9 mouse cellular contexts compared by ENCODE assay signal in the genomic region with DNA sequence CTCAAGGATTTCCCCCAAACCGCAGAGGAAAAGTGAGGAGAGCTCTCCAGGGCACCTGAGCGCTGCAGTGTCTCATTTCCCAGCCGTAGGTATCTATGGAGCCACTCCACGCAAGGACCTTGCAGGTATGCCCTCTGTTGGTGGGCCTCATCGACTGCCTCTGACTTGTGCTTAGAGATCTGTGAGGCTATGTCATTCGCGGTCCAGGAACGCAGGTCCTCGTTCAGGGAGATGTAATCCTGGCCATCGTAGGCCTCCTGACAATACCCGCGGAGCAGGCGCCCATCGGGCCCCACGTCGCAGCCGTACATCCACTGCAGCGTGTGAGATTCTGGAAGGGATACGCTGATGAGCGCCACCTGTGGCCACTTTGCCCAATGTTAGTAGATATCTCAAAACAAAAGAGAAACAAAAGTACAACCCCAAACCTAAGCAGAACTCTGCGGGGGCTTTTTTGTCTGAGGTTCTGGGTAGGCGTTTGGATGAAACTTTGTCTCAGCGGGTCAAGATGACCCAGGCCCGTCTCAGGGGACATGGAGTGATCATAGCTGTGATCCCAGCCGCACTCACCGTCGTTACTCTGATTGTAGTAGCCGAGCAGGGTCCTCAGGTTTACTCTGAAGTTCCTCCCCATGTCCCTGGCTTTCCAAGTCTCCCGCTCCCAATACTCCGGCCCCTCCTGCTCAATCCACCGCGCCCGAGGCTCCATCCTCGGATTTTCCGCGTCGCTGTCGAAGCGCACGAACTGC. TPM values are rescaled to one million over a fixed set of nuclear protein-coding genes. Genes with fewer than 3 reads are reported as not detected.
DNase-seq lines count a peak whose midpoint lies in the region; ATAC-seq lines count a peak whose summit lies in the region.
"Not testable (repeated sequence)": the region's sequence is repeated elsewhere in the genome, so short reads cannot be mapped to it uniquely, and the experiment has no call there.
"Had no signal": no experiment of that assay in that cellular context is flagged by ENCODE, and none has a peak within 500 bp of the region (broad histone marks: within the 10 kb centered on the region; RNA-seq: fewer than 3 reads in every experiment).

No protein-coding gene starts in this region.

- H3K9ac ChIP-seq in embryonic facial prominence, embryonic 11.5 days (replicated peaks; ENCODE audit: low read length), result peak overlapping the region; percentile 37
- H3K9ac ChIP-seq in limb, embryonic 12.5 days (replicated peaks), result peak overlapping the region; percentile 65

- not testable (repeated sequence) for H3K36me3 ChIP-seq in embryonic facial prominence, embryonic 11.5 days (replicated peaks; ENCODE audit: control insufficient read depth, insufficient read depth, low read depth, low read length); heart, embryonic 10.5 days; limb, embryonic 12.5 days

- not testable (repeated sequence) for H3K9me3 ChIP-seq in embryonic facial prominence, embryonic 11.5 days (replicated peaks; ENCODE audit: control insufficient read depth, low read length); heart, embryonic 10.5 days; limb, embryonic 12.5 days

- not testable (repeated sequence) for H3K4me1 ChIP-seq in embryonic facial prominence, embryonic 11.5 days (ENCODE audit: control insufficient read depth, insufficient read depth, low read length); limb, embryonic 12.5 days (replicated peaks)
- peaks cover 11% of the 10 kb centered on the region; the same call in 1 of the 2 replicates for H3K4me1 ChIP-seq in heart, embryonic 10.5 days

- H3K27ac ChIP-seq in embryonic facial prominence, embryonic 11.5 days (replicated peaks; ENCODE audit: low read depth, low read length); heart, embryonic 10.5 days; limb, embryonic 12.5 days: not testable (repeated sequence)

- H3K4me3 ChIP-seq in embryonic facial prominence, embryonic 11.5 days (ENCODE audit: low read depth, low read length), result peak overlapping the region; percentile 40
- H3K4me3 ChIP-seq in heart, embryonic 10.5 days, result peak overlapping the region; percentile 60
- peak overlapping the region; percentile 50 for H3K4me3 ChIP-seq in limb, embryonic 12.5 days (replicated peaks)

- not testable (repeated sequence) for H3K27me3 ChIP-seq in embryonic facial prominence, embryonic 11.5 days (ENCODE audit: control insufficient read depth, insufficient read depth, low read length)
- H3K27me3 ChIP-seq in heart, embryonic 10.5 days (ENCODE audit: insufficient read depth, poor library complexity, severe bottlenecking), result peaks cover 13% of the 10 kb centered on the region
- H3K27me3 ChIP-seq in limb, embryonic 12.5 days, result peaks cover 25% of the 10 kb centered on the region

- WGBS in embryonic facial prominence, embryonic 11.5 days, result 2% methylated on average over 40 of the region's 40 CpGs
- WGBS in heart, embryonic 10.5 days, result 4% methylated on average over 40 of the region's 40 CpGs
- WGBS in limb, embryonic 12.5 days, result 2% methylated on average over 40 of the region's 40 CpGs

- H3K4me2 ChIP-seq in embryonic facial prominence, embryonic 11.5 days (ENCODE audit: low read depth, low read length), result peak overlapping the region; percentile 62
- H3K4me2 ChIP-seq in limb, embryonic 12.5 days, result peak overlapping the region; percentile 87

- peak; percentile 50 for DNase-seq in adrenal gland, postnatal 10 days
- DNase-seq in embryonic facial prominence, embryonic 11.5 days (ENCODE audit: low spot score); heart, embryonic 10.5 days (ENCODE audit: low spot score): not testable (repeated sequence)
- DNase-seq in kidney, adult 11 months, result peak; percentile 73
- DNase-seq in right cerebral cortex, adult 2 months (ENCODE audit: low spot score in 2 of 2), result peak; percentile 47 to 80
- peak; percentile 46 for DNase-seq in urinary bladder, postnatal 14 days (ENCODE audit: low spot score)

- ATAC-seq in embryonic facial prominence, embryonic 11.5 days (replicated peaks; ENCODE audit: insufficient number of reproducible peaks, low FRiP score, low TSS enrichment, low read depth); limb, embryonic 12.5 days (ENCODE audit: insufficient number of reproducible peaks, insufficient read depth, low FRiP score, low TSS enrichment, low read depth): not testable (repeated sequence)
- ATAC-seq in megakaryocyte progenitor cell, adult 5-6 weeks (replicated peaks; ENCODE audit: poor library complexity), result peak; percentile 73

RNA-seq across cellular contexts. Expression of gene H2-T23, which starts 0.9 kb away (rescaled TPM):
- 10 to 100 TPM; 55.7 to 82.7 TPM for total RNA-seq in adrenal gland, postnatal 10 days (2021)
- polyA plus RNA-seq in embryonic facial prominence, embryonic 11.5 days (2014; fragmentation: Nextera tagmentation; extraction: Ambion mirVana), result 3.7 and 3.9 TPM in 2 replicates
- 1.2 and 3.4 TPM in 2 replicates for polyA plus RNA-seq in heart, embryonic 10.5 days (2016; fragmentation: Nextera tagmentation; extraction: Ambion mirVana)
- 4.2 and 6.4 TPM in 2 replicates for polyA plus RNA-seq in limb, embryonic 12.5 days (2016; fragmentation: Nextera tagmentation; extraction: Ambion mirVana)
- 57.1 and 77.2 TPM in 2 replicates for total RNA-seq in megakaryocyte progenitor cell, adult 5-6 weeks (2015)
- total RNA-seq in megakaryocyte progenitor cell, adult 5-6 weeks (2017), result 65.6 and 67.5 TPM in 2 replicates

RNA-seq across cellular contexts. Expression of gene H2-T22, which starts 10.8 kb away (rescaled TPM):
- 10 to 100 TPM; 23.5 to 25.4 TPM for total RNA-seq in adrenal gland, postnatal 10 days (2021)
- 12.7 and 13.2 TPM in 2 replicates for polyA plus RNA-seq in embryonic facial prominence, embryonic 11.5 days (2014; fragmentation: Nextera tagmentation; extraction: Ambion mirVana)
- polyA plus RNA-seq in heart, embryonic 10.5 days (2016; fragmentation: Nextera tagmentation; extraction: Ambion mirVana), result 4.4 and 7.2 TPM in 2 replicates
- polyA plus RNA-seq in limb, embryonic 12.5 days (2016; fragmentation: Nextera tagmentation; extraction: Ambion mirVana), result 14.0 and 15.4 TPM in 2 replicates
- 31.2 and 31.9 TPM in 2 replicates for total RNA-seq in megakaryocyte progenitor cell, adult 5-6 weeks (2015)
- total RNA-seq in megakaryocyte progenitor cell, adult 5-6 weeks (2017), result 37.9 and 39.7 TPM in 2 replicates

RNA-seq across cellular contexts. Expression of gene Gm6034, which starts 11.0 kb away (rescaled TPM):
- total RNA-seq in adrenal gland, postnatal 10 days (2021), result not detected
- polyA plus RNA-seq in embryonic facial prominence, embryonic 11.5 days (2014; fragmentation: Nextera tagmentation; extraction: Ambion mirVana), result not detected in 2 replicates
- not detected in 2 replicates for polyA plus RNA-seq in heart, embryonic 10.5 days (2016; fragmentation: Nextera tagmentation; extraction: Ambion mirVana)
- not detected in 2 replicates for polyA plus RNA-seq in limb, embryonic 12.5 days (2016; fragmentation: Nextera tagmentation; extraction: Ambion mirVana)
- not detected in 2 replicates for total RNA-seq in megakaryocyte progenitor cell, adult 5-6 weeks (2015)
- total RNA-seq in megakaryocyte progenitor cell, adult 5-6 weeks (2017), result not detected in 2 replicates
- polyA plus RNA-seq: frontal cortex, adult 2 months had no signal

RNA-seq across cellular contexts. Expression of gene H2-T24, which starts 11.4 kb away (rescaled TPM):
- 1 to 10 TPM; 2.9 to 3.9 TPM for total RNA-seq in adrenal gland, postnatal 10 days (2021)
- polyA plus RNA-seq in embryonic facial prominence, embryonic 11.5 days (2014; fragmentation: Nextera tagmentation; extraction: Ambion mirVana), result 2.2 and 2.4 TPM in 2 replicates
- 2.5 and 2.6 TPM in 2 replicates for polyA plus RNA-seq in heart, embryonic 10.5 days (2016; fragmentation: Nextera tagmentation; extraction: Ambion mirVana)
- 3.0 and 3.2 TPM in 2 replicates for polyA plus RNA-seq in limb, embryonic 12.5 days (2016; fragmentation: Nextera tagmentation; extraction: Ambion mirVana)
- total RNA-seq in megakaryocyte progenitor cell, adult 5-6 weeks (2015), result 2.5 and 2.7 TPM in 2 replicates
- total RNA-seq in megakaryocyte progenitor cell, adult 5-6 weeks (2017), result 12.6 and 13.0 TPM in 2 replicates

RNA-seq across cellular contexts. Expression of gene Gm11127, which starts 26.4 kb away (rescaled TPM):
- total RNA-seq in adrenal gland, postnatal 10 days (2021), result 1 to 10 TPM; 2.4 to 2.5 TPM
- 0.20 TPM in 1 of 2 replicates, not detected in the other for polyA plus RNA-seq in embryonic facial prominence, embryonic 11.5 days (2014; fragmentation: Nextera tagmentation; extraction: Ambion mirVana)
- polyA plus RNA-seq in heart, embryonic 10.5 days (2016; fragmentation: Nextera tagmentation; extraction: Ambion mirVana), result not detected in 2 replicates
- not detected in 2 replicates for polyA plus RNA-seq in limb, embryonic 12.5 days (2016; fragmentation: Nextera tagmentation; extraction: Ambion mirVana)
- not detected in 2 replicates for total RNA-seq in megakaryocyte progenitor cell, adult 5-6 weeks (2015)
- not detected in 2 replicates for total RNA-seq in megakaryocyte progenitor cell, adult 5-6 weeks (2017)
